Mouse (Mus musculus) MEL (cell line): ENCODE measurements around the gene Slc39a13.

Experiments used
- CTCF ChIP-seq, 3 experiments: IDR thresholded peaks in 2 of 3; conservative IDR thresholded peaks in 1 of 3; 2 replicates each; pipeline ENCODE4 v1.5.1; 2011 to 2012; ENCODE audit warnings: low read length in 3 of 3, low read depth in 2 of 3, mild to moderate bottlenecking in 2 of 3, improper control_type of control experiment in 1 of 3, inconsistent platforms in 1 of 3, mixed read lengths in 1 of 3, moderate library complexity in 1 of 3; ENCODE audit not compliant: control insufficient read depth in 1 of 3, insufficient read depth in 1 of 3, poor library complexity in 1 of 3, severe bottlenecking in 1 of 3
- EP300 ChIP-seq, 2 experiments: IDR thresholded peaks; 2 replicates each; pipeline ENCODE4 v1.6.1; 2011; ENCODE audit warnings: improper control_type of control experiment in 2 of 2, low read length in 2 of 2, low read depth in 1 of 2, mild to moderate bottlenecking in 1 of 2
- GATA1 ChIP-seq: IDR thresholded peaks from 2 replicates; pipeline ENCODE4 v1.6.1; 2011; ENCODE audit warnings: low read depth, low read length, improper control_type of control experiment
- HCFC1 ChIP-seq: IDR thresholded peaks from 2 replicates; pipeline ENCODE4 v1.6.1; 2012; ENCODE audit warnings: low read depth, mild to moderate bottlenecking, inconsistent platforms, low read length, improper control_type of control experiment, moderate library complexity
- MAX ChIP-seq: IDR thresholded peaks from 2 replicates; pipeline ENCODE4 v1.6.1; 2011; ENCODE audit warnings: low read length, improper control_type of control experiment
- UBTF ChIP-seq: IDR thresholded peaks from 2 replicates; pipeline ENCODE4 v1.6.1; 2012; ENCODE audit warnings: low read depth, mild to moderate bottlenecking, inconsistent platforms, low read length, improper control_type of control experiment, moderate library complexity, borderline replicate concordance; ENCODE audit not compliant: insufficient read depth

- TF ChIP-seq GATA1 = no peak
- no peak for TF ChIP-seq EP300 (IDR thresholded peaks at IDR 0.05; ENCODE audit: low read depth in 1 of 2, low read length in 2 of 2)
- TF ChIP-seq CTCF (IDR thresholded peaks at IDR 0.05 in 2 of 3, conservative IDR thresholded peaks at IDR 0.05 in 1 of 3; ENCODE audit: control insufficient read depth in 1 of 3, insufficient read depth in 1 of 3, low read depth in 2 of 3, low read length in 3 of 3, poor library complexity in 1 of 3, severe bottlenecking in 1 of 3) = no peak
- TF ChIP-seq MAX = no peak
- no peak for TF ChIP-seq HCFC1
- no peak for TF ChIP-seq UBTF
Measured at GRCm38 (mm10) chr2:91042651-91043398, 27.4 kb downstream of the Slc39a13 start.
